Comparison of ENCODE assay signal across 8 mouse cellular contexts in genomic region chr2:28205467-28205805, GRCm38 (mm10). TPM values are rescaled to one million over a fixed set of nuclear protein-coding genes. Genes with fewer than 3 reads are reported as not detected.
A peak's percentile ranks its signal among the peaks of the same experiment; 100 is the strongest.
DNase-seq lines count a peak whose midpoint lies in the region; ATAC-seq lines count a peak whose summit lies in the region.

No protein-coding gene starts in this region.

- H3K4me3 ChIP-seq in limb, embryonic 13.5 days: peak overlapping the region; percentile 56
- H3K4me3 ChIP-seq in midbrain, embryonic 15.5 days: peak overlapping the region; percentile 57

- under 1% methylated on average over 44 of the region's 49 CpGs for WGBS in limb, embryonic 13.5 days
- WGBS in midbrain, embryonic 15.5 days: under 1% methylated on average over 43 of the region's 49 CpGs

- H3K27me3 ChIP-seq in limb, embryonic 13.5 days: peaks cover 18% of the 10 kb centered on the region
- H3K27me3 ChIP-seq in midbrain, embryonic 15.5 days (replicated peaks): no peaks in the 10 kb centered on the region

- H3K4me2 ChIP-seq in limb, embryonic 13.5 days (replicated peaks): peak overlapping the region; percentile 86
- H3K4me2 ChIP-seq in midbrain, embryonic 15.5 days: peak overlapping the region; percentile 95

- peaks cover 19% of the 10 kb centered on the region for H3K4me1 ChIP-seq in limb, embryonic 13.5 days
- peaks cover 56% of the 10 kb centered on the region for H3K4me1 ChIP-seq in midbrain, embryonic 15.5 days

- H3K36me3 ChIP-seq in limb, embryonic 13.5 days: peaks cover 5% of the 10 kb centered on the region; the same call in 1 of the 2 replicates
- no peaks in the 10 kb centered on the region for H3K36me3 ChIP-seq in midbrain, embryonic 15.5 days (replicated peaks)

- peak; percentile 39 for DNase-seq in CD4-positive, CD25-positive, alpha-beta regulatory T cell, adult 2 months (ENCODE audit: low read depth, low spot score)
- peak; percentile 85 for DNase-seq in embryo, embryonic 9.5 days (ENCODE audit: extremely low spot score)
- DNase-seq in heart, adult 11 months: peak; percentile 98
- DNase-seq in kidney, adult 18-20 months: peak; percentile 82
- peak; percentile 43 to 45 for DNase-seq in spleen, postnatal 36 days (ENCODE audit: low spot score in 2 of 2)

- no peak for ATAC-seq in CD4-positive, CD25-positive, alpha-beta regulatory T cell, adult 4 months
- ATAC-seq in limb, embryonic 13.5 days (ENCODE audit: low FRiP score, low read depth): peak; percentile 71
- peak; percentile 72 for ATAC-seq in midbrain, embryonic 15.5 days (replicated peaks)

- peak overlapping the region; percentile 85 for H3K9ac ChIP-seq in limb, embryonic 13.5 days
- H3K9ac ChIP-seq in midbrain, embryonic 15.5 days: peak overlapping the region; percentile 84

- no peaks in the 10 kb centered on the region for H3K9me3 ChIP-seq in limb, embryonic 13.5 days
- H3K9me3 ChIP-seq in midbrain, embryonic 15.5 days: no peaks in the 10 kb centered on the region

- H3K27ac ChIP-seq in limb, embryonic 13.5 days: no peak overlapping the region
- H3K27ac ChIP-seq in midbrain, embryonic 15.5 days: peak overlapping the region; percentile 72

RNA-seq across cellular contexts. Expression of gene Olfm1, which starts 12.6 kb away (rescaled TPM):
- polyA plus RNA-seq in CD4-positive, CD25-positive, alpha-beta regulatory T cell, adult 4 months (2017; shearing (Covaris generic)): not detected
- 15.4 and 16.9 TPM in 2 replicates for polyA plus RNA-seq in limb, embryonic 13.5 days (2015; fragmentation: Nextera tagmentation; extraction: Ambion mirVana)
- 322 and 328 TPM in 2 replicates for polyA plus RNA-seq in midbrain, embryonic 15.5 days (2015; fragmentation: Nextera tagmentation; extraction: Ambion mirVana)

Comparison
In these comparisons a context has a peak if more than half of its experiments do, and no peak if none do; other contexts are left out.
1. DNase-seq: peak in every context shown above with its lines; median percentile 98 in heart, adult 11 months; 85 in embryo, embryonic 9.5 days; 82 in kidney, adult 18-20 months; 44 in spleen, postnatal 36 days; 39 in CD4-positive, CD25-positive, alpha-beta regulatory T cell, adult 2 months.
2. RNA of gene Olfm1, which starts 12.6 kb away (polyA plus RNA-seq): 322 to 328 TPM in midbrain, embryonic 15.5 days; 15.4 to 16.9 TPM in limb, embryonic 13.5 days and not detected in CD4-positive, CD25-positive, alpha-beta regulatory T cell, adult 4 months; every median in the first group is over 10 times any median in the second.